Mouse (Mus musculus) erythroblast, embryonic 14.5 days (primary cell): ENCODE measurements around the gene Pnmal1.

Experiments used
- GATA1 ChIP-seq: IDR thresholded peaks from 2 replicates; pipeline ENCODE4 v1.6.1; 2012; ENCODE audit warnings: low read length, inconsistent platforms, mixed read lengths
- TAL1 ChIP-seq: IDR thresholded peaks from 3 replicates; pipeline ENCODE4 v1.6.1; 2012; ENCODE audit warnings: low read length, inconsistent platforms, mixed read lengths

DNA sequence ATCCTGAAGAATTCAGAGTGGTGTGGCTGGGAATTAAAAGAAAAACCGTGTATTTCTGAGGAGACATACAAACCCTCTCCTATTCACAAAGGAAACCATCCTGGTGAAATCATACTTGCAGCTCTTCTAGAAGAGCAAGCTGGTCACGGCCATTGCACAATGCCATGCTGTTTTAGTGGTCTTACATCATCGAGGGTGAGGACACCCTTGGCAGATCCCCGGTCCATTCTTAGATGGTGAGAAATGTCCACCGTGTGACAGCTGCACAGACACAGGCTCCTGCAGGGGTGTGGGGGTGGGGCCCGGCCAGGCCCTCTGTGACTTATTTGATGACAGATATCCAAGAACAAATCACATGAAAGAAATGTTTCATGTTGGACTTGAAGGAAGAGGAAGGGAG, 14.5 kb downstream of the Pnmal1 start:
- no peak for TF ChIP-seq GATA1
- no peak for TF ChIP-seq TAL1
